Comparison of ENCODE assay signal across 9 mouse cellular contexts in genomic region chr1:158267020-158267571, GRCm38 (mm10).
A peak's percentile ranks its signal among the peaks of the same experiment; 100 is the strongest.
DNase-seq lines count a peak whose midpoint lies in the region; ATAC-seq and TF ChIP-seq lines count a peak whose summit lies in the region.
"Had no signal": no experiment of that assay in that cellular context is flagged by ENCODE, and none has a peak within 500 bp of the region (broad histone marks: within the 10 kb centered on the region; RNA-seq: fewer than 3 reads in every experiment).

No protein-coding gene starts in this region.

- TF ChIP-seq POLR2A in thymus, adult 2 months (IDR thresholded peaks at IDR 0.05; ENCODE audit: control insufficient read depth, extremely low read depth, insufficient read depth, low read length, poor library complexity): no peak

- no peak overlapping the region for H3K9ac ChIP-seq in lung, embryonic 15.5 days
- H3K9ac ChIP-seq: liver, embryonic 13.5 days had no signal

- H3K27me3 ChIP-seq in lung, embryonic 15.5 days: no peaks in the 10 kb centered on the region
- H3K27me3 ChIP-seq in thymus, adult 2 months (ENCODE audit: control insufficient read depth, insufficient read depth, low read length): no peaks in the 10 kb centered on the region
- H3K27me3 ChIP-seq: liver, embryonic 13.5 days had no signal

- H3K4me2 ChIP-seq in lung, embryonic 15.5 days: no peak overlapping the region
- H3K4me2 ChIP-seq: liver, embryonic 13.5 days had no signal

- no peak overlapping the region for H3K4me3 ChIP-seq in lung, embryonic 15.5 days
- no peak overlapping the region for H3K4me3 ChIP-seq in thymus, adult 2 months (ENCODE audit: control insufficient read depth, insufficient read depth, low read length)
- H3K4me3 ChIP-seq: liver, embryonic 13.5 days had no signal

- no peak for TF ChIP-seq CTCF in thymus, adult 2 months (IDR thresholded peaks at IDR 0.05; ENCODE audit: borderline replicate concordance, control insufficient read depth, extremely low read depth, insufficient read depth, low read length, poor library complexity)

- 34% methylated on average over 8 of the region's 8 CpGs for WGBS in lung, embryonic 15.5 days
- WGBS in thymus, adult 2 months: 62% methylated on average over 8 of the region's 8 CpGs

- no peaks in the 10 kb centered on the region for H3K4me1 ChIP-seq in lung, embryonic 15.5 days
- H3K4me1 ChIP-seq in thymus, adult 2 months (replicated peaks; ENCODE audit: control insufficient read depth, insufficient read depth, low read length): no peaks in the 10 kb centered on the region
- H3K4me1 ChIP-seq: liver, embryonic 13.5 days had no signal

- peak; percentile 82 for ATAC-seq in erythroid progenitor cell, adult 5-6 weeks (replicated peaks; ENCODE audit: low FRiP score, poor library complexity, severe bottlenecking)
- peak; percentile 81 for ATAC-seq in lung, embryonic 15.5 days (ENCODE audit: borderline replicate concordance, extremely low read depth, low FRiP score, low TSS enrichment)

- peak; percentile 36 for DNase-seq in left cerebral cortex, adult 11 months (ENCODE audit: low spot score)
- no peak for DNase-seq in left cerebral cortex, adult 8-10 months (ENCODE audit: low spot score in 2 of 2)
- DNase-seq in brain, adult 2 months (ENCODE audit: low read depth, low spot score): peak; percentile 80
- DNase-seq in kidney, adult 9 months: peak; percentile 52
- peak; percentile 90 for DNase-seq in retina, embryonic 14.5 days (ENCODE audit: low spot score)
- DNase-seq in thymus, adult 2 months: no peak
- DNase-seq: liver, embryonic 13.5 days had no signal

- H3K27ac ChIP-seq in lung, embryonic 15.5 days: no peak overlapping the region
- no peak overlapping the region for H3K27ac ChIP-seq in thymus, adult 2 months (ENCODE audit: control insufficient read depth, insufficient read depth, low read length)
- H3K27ac ChIP-seq: liver, embryonic 13.5 days had no signal

- H3K9me3 ChIP-seq in lung, embryonic 15.5 days: no peaks in the 10 kb centered on the region
- H3K9me3 ChIP-seq: liver, embryonic 13.5 days had no signal

- no peaks in the 10 kb centered on the region for H3K36me3 ChIP-seq in lung, embryonic 15.5 days
- H3K36me3 ChIP-seq in thymus, adult 2 months (ENCODE audit: control insufficient read depth, insufficient read depth, low read length): no peaks in the 10 kb centered on the region
- H3K36me3 ChIP-seq: liver, embryonic 13.5 days had no signal

Comparison
In these comparisons a context has a peak if more than half of its experiments do, and no peak if none do; other contexts are left out.
1. DNase-seq: peak in left cerebral cortex, adult 11 months (single experiment), brain, adult 2 months (single experiment), kidney, adult 9 months (single experiment) and retina, embryonic 14.5 days (single experiment); none in left cerebral cortex, adult 8-10 months (0 of 2) and thymus, adult 2 months (single experiment).